Mouse (Mus musculus) cerebellum, adult 9-10 months (tissue): ENCODE results near the gene Zfp46.

Source experiments
- DNase-seq: peaks from one replicate; pipeline ENCODE4 v3.0.0; 2022

Gene Zfp46

DNA sequence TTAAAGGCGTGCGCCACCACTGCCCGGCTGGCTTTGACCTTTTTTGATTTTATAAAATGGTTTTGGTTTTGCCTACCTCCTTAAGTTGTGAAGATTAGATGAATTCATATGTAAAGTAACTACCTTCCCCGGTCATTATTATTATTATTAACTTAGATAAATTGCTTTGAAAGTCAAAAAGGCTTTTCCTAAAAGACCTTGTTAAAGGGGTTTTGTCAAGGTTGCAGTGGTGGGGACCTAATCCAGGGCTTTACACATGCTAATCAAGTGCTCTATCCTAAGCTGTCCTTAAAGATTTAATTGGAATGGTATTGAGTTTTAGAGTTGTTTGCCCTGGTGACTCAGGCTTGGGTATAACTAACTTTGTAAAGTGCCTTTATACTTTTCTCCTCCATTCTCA, 33.2 kb downstream of the Zfp46 start:
- DNase-seq: no peak

GRCm38 (mm10) chr4:136320016-136320415, 35.5 kb downstream of the Zfp46 start:
- DNase-seq: no peak

GRCm38 (mm10) chr4:136324226-136324625, 39.7 kb downstream of the Zfp46 start:
- peak; percentile 48 for DNase-seq

DNA sequence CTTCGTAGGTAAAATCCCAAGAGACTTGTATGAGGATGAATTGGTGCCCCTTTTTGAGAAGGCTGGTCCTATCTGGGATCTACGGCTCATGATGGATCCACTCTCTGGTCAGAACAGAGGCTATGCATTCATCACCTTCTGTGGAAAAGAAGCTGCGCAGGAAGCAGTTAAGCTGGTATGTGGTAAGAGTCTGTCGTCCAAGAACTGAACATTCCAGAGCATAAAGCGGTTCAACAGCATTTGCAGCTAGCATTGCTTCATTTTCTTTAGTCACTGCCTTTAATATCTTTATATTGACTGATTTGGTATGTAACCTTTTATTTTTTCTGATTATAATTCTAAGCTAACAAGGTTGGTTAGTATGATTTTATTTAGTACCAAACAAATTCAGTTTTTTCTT, 42.8 kb downstream of the Zfp46 start:
- no peak for DNase-seq

DNA sequence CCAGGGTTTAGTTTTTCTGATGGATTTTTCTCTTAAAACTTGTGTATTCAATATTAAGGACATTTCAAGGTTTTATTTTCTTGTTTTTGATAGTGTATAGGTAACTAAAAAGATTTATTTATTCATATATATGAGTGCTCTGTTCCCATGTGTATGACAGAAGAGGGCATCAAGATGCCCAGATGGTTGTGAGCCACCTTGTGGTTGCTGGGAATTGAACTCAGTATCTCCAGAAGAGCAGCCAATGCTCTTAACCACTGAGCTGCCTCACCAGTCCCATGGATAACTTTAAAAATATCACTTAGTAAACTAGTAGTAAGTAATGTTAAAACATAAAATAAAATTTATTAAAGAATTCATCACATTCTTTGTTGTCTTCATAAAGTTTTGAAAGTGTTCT, 43.6 kb downstream of the Zfp46 start:
- DNase-seq: no peak

DNA sequence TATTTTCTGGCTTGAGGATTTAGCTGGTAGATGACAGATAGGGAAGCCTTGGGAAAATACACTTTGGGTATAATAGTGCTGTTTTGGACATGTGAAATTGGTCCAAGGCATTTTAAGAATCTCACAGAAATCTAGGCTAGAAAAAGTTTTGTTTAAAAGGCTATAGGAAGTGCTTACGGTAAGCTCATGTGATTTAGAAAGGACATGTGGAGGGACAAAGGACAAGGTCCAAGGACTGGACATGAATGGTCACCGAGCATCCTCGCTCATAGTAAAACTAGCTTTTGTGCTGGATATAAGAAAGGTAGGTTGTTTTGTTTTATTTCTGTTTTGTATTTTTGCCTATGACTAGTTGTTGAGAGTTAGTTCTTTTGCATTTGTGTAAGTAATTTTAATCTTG, 47.2 kb downstream of the Zfp46 start:
- DNase-seq: no peak

DNA sequence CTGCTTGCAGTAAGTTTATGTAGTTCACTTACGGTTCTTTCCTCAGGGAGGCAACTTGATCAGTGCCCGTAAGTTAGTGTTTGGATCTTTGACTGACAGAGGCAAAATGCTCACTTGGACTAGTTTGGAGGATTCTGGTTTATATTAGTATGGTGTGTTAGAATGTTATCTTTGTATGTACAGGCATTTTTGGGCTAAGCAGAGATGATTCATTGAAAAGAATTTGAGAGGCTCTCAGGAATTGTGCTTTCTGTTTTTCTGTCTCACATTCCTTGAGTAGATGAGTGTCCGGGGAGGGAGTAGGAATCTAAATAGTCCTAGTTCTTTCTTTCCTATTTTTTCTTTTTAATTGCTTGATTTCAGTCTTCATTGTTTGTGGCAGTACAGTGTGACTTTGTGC, 48.7 kb downstream of the Zfp46 start:
- DNase-seq: no peak

DNA sequence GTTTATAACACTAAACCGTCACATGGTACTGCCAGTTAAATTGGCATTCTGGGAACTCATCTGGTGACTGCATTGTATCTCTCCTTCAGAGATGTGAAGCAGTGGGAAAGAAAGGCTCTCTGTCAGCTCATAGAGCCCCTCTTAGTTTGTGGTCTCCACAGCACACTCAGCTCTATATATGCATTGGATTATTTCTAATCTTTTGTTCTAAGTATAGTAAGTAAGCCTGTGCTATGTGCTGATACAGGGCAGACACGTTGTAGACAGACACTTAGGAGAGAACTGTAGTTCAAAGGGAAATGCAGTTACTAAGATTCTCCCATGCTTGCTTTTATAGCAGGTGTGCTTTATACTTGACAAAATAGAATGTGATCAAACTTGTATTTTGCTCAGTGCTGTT, 50.6 kb downstream of the Zfp46 start:
- DNase-seq: no peak

DNA sequence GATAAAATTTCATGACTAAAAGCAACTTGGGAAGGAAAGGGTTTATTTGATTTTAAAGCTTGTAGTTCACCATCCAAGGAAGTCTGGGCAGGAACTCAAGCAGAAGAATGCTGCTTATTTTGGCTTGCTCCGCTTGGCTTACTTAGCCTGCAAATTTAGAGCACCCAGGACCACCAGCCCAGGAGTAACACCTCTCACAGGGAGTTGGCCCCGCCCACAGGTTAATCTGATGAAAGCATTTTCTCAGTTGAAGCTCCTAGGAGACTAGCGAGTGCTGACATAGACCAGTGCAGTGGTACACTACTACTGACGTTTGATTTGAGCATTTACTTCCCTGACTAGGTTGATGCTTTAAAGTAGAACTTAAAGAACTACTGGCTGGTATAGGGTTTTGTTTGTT, 52.6 kb downstream of the Zfp46 start:
- no peak for DNase-seq
